Mouse (Mus musculus) intestine, postnatal 0 days (tissue): ENCODE results near the gene Hbq1b. TPM values are rescaled to one million over a fixed set of nuclear protein-coding genes. Genes with fewer than 3 reads are reported as not detected.

Experiments used
- ATAC-seq: fragments of 200-750 bp; cut with Nextera tagmentation; 2 replicates; pipeline ENCODE4 v1.8.0; 2017; ENCODE audit warnings: mild to moderate bottlenecking, moderate TSS enrichment, moderate library complexity
- H3K27ac ChIP-seq: fragments of 300-500 bp; sonication (generic); 2 replicates; pipeline ENCODE4 v1.5.1; 2014; ENCODE audit warnings: mild to moderate bottlenecking, low read depth, low read length, moderate library complexity
- H3K27me3 ChIP-seq: fragments of 300-500 bp; sonication (generic); replicated peaks from 2 replicates; pipeline ENCODE4 v1.6.1; 2014; ENCODE audit warnings: low read length, mixed read lengths; ENCODE audit not compliant: control insufficient read depth, insufficient read depth
- H3K36me3 ChIP-seq: fragments of 300-500 bp; sonication (generic); 2 replicates; pipeline ENCODE4 v1.6.1; 2014; ENCODE audit warnings: mild to moderate bottlenecking, moderate library complexity; ENCODE audit not compliant: control insufficient read depth, insufficient read depth
- H3K4me1 ChIP-seq: fragments of 300-500 bp; sonication (generic); replicated peaks from 2 replicates; pipeline ENCODE4 v1.6.1; 2014; ENCODE audit warnings: antibody characterized with exemption, low read length, mixed read lengths; ENCODE audit not compliant: control insufficient read depth, insufficient read depth
- H3K4me2 ChIP-seq: fragments of 300-500 bp; sonication (generic); replicated peaks from 2 replicates; pipeline ENCODE4 v1.6.1; 2014; ENCODE audit warnings: low read depth, mild to moderate bottlenecking, moderate library complexity
- H3K4me3 ChIP-seq: fragments of 300-500 bp; sonication (generic); 2 replicates; pipeline ENCODE4 v1.5.1; 2014; ENCODE audit warnings: low read depth, low read length
- H3K9ac ChIP-seq: fragments of 300-500 bp; sonication (generic); 2 replicates; pipeline ENCODE4 v1.6.1; 2014; ENCODE audit warnings: mild to moderate bottlenecking, low read depth, low read length
- H3K9me3 ChIP-seq: fragments of 300-500 bp; sonication (generic); 2 replicates; pipeline ENCODE4 v1.6.1; 2016; ENCODE audit warnings: mixed run types; ENCODE audit not compliant: control insufficient read depth
- CTCF ChIP-seq: sonication (generic); IDR thresholded peaks from 2 replicates; pipeline ENCODE4 v1.5.1; 2016; ENCODE audit warnings: low read depth, mild to moderate bottlenecking, control low read depth, antibody characterized with exemption, moderate library complexity
- WGBS: fragments of 180-500 bp; shearing (Covaris S2); extraction: QIAGEN DNeasy Blood & Tissue Kit; methylation state at CpG from one replicate; pipeline ENCODE4 v1.1.7; 2014; 5-methylcytosine and 5-hydroxymethylcytosine counted together
- polyA plus RNA-seq: library from polyadenylated mRNA; unstranded; fragments of >200 nt; fragmentation: Nextera tagmentation; extraction: Ambion mirVana; gene quantifications from 2 replicates; pipeline ENCODE4 v1.2.1, GENCODE M21; 2015

The Hbq1b gene
- polyA plus RNA-seq, 1 experiment from 2014 or later, result not detected

- no peaks in the 10 kb centered on the region for H3K4me1 ChIP-seq
- H3K9ac ChIP-seq, result no peak overlapping the region
- no peak overlapping the region for H3K4me2 ChIP-seq
- ATAC-seq, result peak; percentile 43; the same call in 1 of the 2 replicates
- H3K9me3 ChIP-seq, result no peaks in the 10 kb centered on the region
- H3K4me3 ChIP-seq, result no peak overlapping the region
- no peaks in the 10 kb centered on the region for H3K27me3 ChIP-seq
- peaks cover 64% of the 10 kb centered on the region for H3K36me3 ChIP-seq
- 77% methylated on average over 8 of the region's 8 CpGs for WGBS
- H3K27ac ChIP-seq, result no peak overlapping the region
- TF ChIP-seq CTCF, result no peak
These were observed 35.6 kb upstream of the Hbq1b start for GRCm38 (mm10) chr11:32250880-32251763.

- Histone ChIP-seq H3K4me2 (no peak overlapping the region), H3K4me1 (no peaks in the 10 kb centered on the region), H3K9me3 (no peaks in the 10 kb centered on the region), H3K27me3 (no peaks in the 10 kb centered on the region), H3K36me3 (peaks cover 46% of the 10 kb centered on the region), H3K9ac (no peak overlapping the region), H3K4me3 (no peak overlapping the region), H3K27ac (no peak overlapping the region)
- 100% methylated on average over 1 of the region's 1 CpGs for WGBS
- TF ChIP-seq CTCF, result no peak
- ATAC-seq, result no peak
These were observed 33.6 kb upstream of the Hbq1b start for GRCm38 (mm10) chr11:32253121-32253520.

- Histone ChIP-seq H3K9ac (no peak overlapping the region), H3K9me3 (no peaks in the 10 kb centered on the region), H3K4me3 (no peak overlapping the region), H3K27me3 (no peaks in the 10 kb centered on the region), H3K4me1 (no peaks in the 10 kb centered on the region), H3K4me2 (no peak overlapping the region), H3K27ac (no peak overlapping the region), H3K36me3 (peaks cover 34% of the 10 kb centered on the region)
- TF ChIP-seq CTCF, result no peak
- 97% methylated on average over 1 of the region's 1 CpGs for WGBS
- no peak for ATAC-seq
These were observed 30.6 kb upstream of the Hbq1b start for GRCm38 (mm10) chr11:32256146-32256545.

- WGBS, result 92% methylated on average over 3 of the region's 3 CpGs
- no peaks in the 10 kb centered on the region for H3K4me1 ChIP-seq
- TF ChIP-seq CTCF, result no peak
- H3K36me3 ChIP-seq, result peaks cover 36% of the 10 kb centered on the region
- H3K27ac ChIP-seq, result no peak overlapping the region
- H3K9me3 ChIP-seq, result no peaks in the 10 kb centered on the region
- no peaks in the 10 kb centered on the region for H3K27me3 ChIP-seq
- H3K4me2 ChIP-seq, result no peak overlapping the region
- H3K9ac ChIP-seq, result no peak overlapping the region
- H3K4me3 ChIP-seq, result no peak overlapping the region
- ATAC-seq, result no peak
These were observed 30.2 kb upstream of the Hbq1b start for GRCm38 (mm10) chr11:32256566-32256965.

- WGBS, result 69% methylated on average over 10 of the region's 10 CpGs
- H3K27me3 ChIP-seq, result no peaks in the 10 kb centered on the region
- H3K9me3 ChIP-seq, result no peaks in the 10 kb centered on the region
- no peak overlapping the region for H3K9ac ChIP-seq
- H3K36me3 ChIP-seq, result peaks cover 18% of the 10 kb centered on the region; the same call in 1 of the 2 replicates
- H3K4me2 ChIP-seq, result no peak overlapping the region
- H3K27ac ChIP-seq, result no peak overlapping the region
- TF ChIP-seq CTCF, result no peak
- H3K4me3 ChIP-seq, result no peak overlapping the region
- peaks cover under 1% of the 10 kb centered on the region; the same call in 1 of the 2 replicates for H3K4me1 ChIP-seq
- ATAC-seq, result no peak
These were observed 23.9 kb upstream of the Hbq1b start for GRCm38 (mm10) chr11:32262674-32263415.

GRCm38 (mm10) chr11:32265117-32265738 is 21.5 kb upstream of the Hbq1b start:
- peaks cover 17% of the 10 kb centered on the region; the same call in 1 of the 2 replicates for H3K36me3 ChIP-seq
- no peak overlapping the region for H3K4me2 ChIP-seq
- no peak overlapping the region for H3K27ac ChIP-seq
- peaks cover 3% of the 10 kb centered on the region; the same call in 1 of the 2 replicates for H3K4me1 ChIP-seq
- no peaks in the 10 kb centered on the region for H3K9me3 ChIP-seq
- 91% methylated on average over 3 of the region's 3 CpGs for WGBS
- H3K27me3 ChIP-seq, result no peaks in the 10 kb centered on the region; the same call in 1 of the 2 replicates
- ATAC-seq, result no peak
- no peak for TF ChIP-seq CTCF
- H3K9ac ChIP-seq, result no peak overlapping the region
- no peak overlapping the region for H3K4me3 ChIP-seq
